Mouse (Mus musculus) neural tube, embryonic 12.5 days (tissue): ENCODE results near the gene Hmga1b. TPM values are rescaled to one million over a fixed set of nuclear protein-coding genes. Genes with fewer than 3 reads are reported as not detected.
"Not testable (repeated sequence)": the region's sequence is repeated elsewhere in the genome, so short reads cannot be mapped to it uniquely, and the experiment has no call there.

Experiments used
- ATAC-seq: fragments of 200-750 bp; cut with Nextera tagmentation; 2 replicates; pipeline ENCODE4 v1.8.0; 2017; ENCODE audit warnings: low read depth, mild to moderate bottlenecking, moderate TSS enrichment, moderate library complexity; ENCODE audit not compliant: low FRiP score
- H3K27ac ChIP-seq: fragments of 300-500 bp; sonication (generic); 2 replicates; pipeline ENCODE4 v1.5.1; 2016
- H3K27me3 ChIP-seq: fragments of 300-500 bp; sonication (generic); replicated peaks from 2 replicates; pipeline ENCODE4 v1.6.1; 2016; ENCODE audit warnings: mild to moderate bottlenecking
- H3K36me3 ChIP-seq: fragments of 300-500 bp; sonication (generic); 2 replicates; pipeline ENCODE4 v1.6.1; 2016; ENCODE audit warnings: mild to moderate bottlenecking
- H3K4me1 ChIP-seq: fragments of 300-500 bp; sonication (generic); 2 replicates; pipeline ENCODE4 v1.6.1; 2016
- H3K4me2 ChIP-seq: fragments of 300-500 bp; sonication (generic); replicated peaks from 2 replicates; pipeline ENCODE4 v1.6.1; 2016; ENCODE audit warnings: mild to moderate bottlenecking
- H3K4me3 ChIP-seq: fragments of 300-500 bp; sonication (generic); 2 replicates; pipeline ENCODE4 v1.5.1; 2016
- H3K9ac ChIP-seq: fragments of 300-500 bp; sonication (generic); 2 replicates; pipeline ENCODE4 v1.6.1; 2016; ENCODE audit warnings: mild to moderate bottlenecking
- H3K9me3 ChIP-seq: fragments of 300-500 bp; sonication (generic); 2 replicates; pipeline ENCODE4 v1.6.1; 2016; ENCODE audit warnings: mild to moderate bottlenecking
- WGBS: fragments of 180-500 bp; shearing (Covaris S2); methylation state at CpG from one replicate; pipeline ENCODE4 v1.1.7; 2016; 5-methylcytosine and 5-hydroxymethylcytosine counted together
- polyA plus RNA-seq: library from polyadenylated mRNA; unstranded; fragments of >200 nt; fragmentation: Nextera tagmentation; extraction: Ambion mirVana; gene quantifications from 2 replicates; pipeline ENCODE4 v1.2.1, GENCODE M21; 2016

The Hmga1b gene
- polyA plus RNA-seq, 1 experiment from 2014 or later, result 3.6 TPM

DNA sequence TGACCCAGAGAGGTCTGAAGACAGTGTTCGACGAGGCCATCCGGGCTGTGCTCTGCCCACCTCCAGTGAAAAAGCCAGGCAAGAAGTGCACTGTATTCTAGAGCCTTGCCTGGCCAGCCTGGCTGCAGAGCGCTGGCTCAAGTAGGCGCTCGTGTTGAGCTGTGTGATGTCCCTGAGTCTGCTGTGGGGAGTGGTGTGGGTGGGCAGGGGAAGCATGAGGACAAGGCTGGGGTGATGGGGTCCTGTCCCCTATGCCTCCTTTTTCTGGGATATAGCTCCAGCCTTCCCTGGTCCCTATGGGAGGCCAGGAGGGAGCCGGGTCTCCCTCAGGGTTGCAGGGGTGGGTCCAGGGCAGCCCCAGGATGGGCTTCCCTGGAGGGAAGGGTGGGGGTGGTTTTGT, 39.1 kb upstream of the Hmga1b start:
- WGBS, result 84% methylated on average over 7 of the region's 7 CpGs
- H3K36me3 ChIP-seq, result peaks cover 22% of the 10 kb centered on the region
- H3K4me1 ChIP-seq, result peaks cover 26% of the 10 kb centered on the region
- H3K4me3 ChIP-seq, result no peak overlapping the region
- peaks cover 18% of the 10 kb centered on the region; the same call in 1 of the 2 replicates for H3K27me3 ChIP-seq
- no peaks in the 10 kb centered on the region for H3K9me3 ChIP-seq
- H3K27ac ChIP-seq, result no peak overlapping the region
- H3K4me2 ChIP-seq, result no peak overlapping the region
- ATAC-seq, result no peak
- H3K9ac ChIP-seq, result 0 out of 2 replicates have a peak overlapping the region, but pooled peaks have one; percentile 4

DNA sequence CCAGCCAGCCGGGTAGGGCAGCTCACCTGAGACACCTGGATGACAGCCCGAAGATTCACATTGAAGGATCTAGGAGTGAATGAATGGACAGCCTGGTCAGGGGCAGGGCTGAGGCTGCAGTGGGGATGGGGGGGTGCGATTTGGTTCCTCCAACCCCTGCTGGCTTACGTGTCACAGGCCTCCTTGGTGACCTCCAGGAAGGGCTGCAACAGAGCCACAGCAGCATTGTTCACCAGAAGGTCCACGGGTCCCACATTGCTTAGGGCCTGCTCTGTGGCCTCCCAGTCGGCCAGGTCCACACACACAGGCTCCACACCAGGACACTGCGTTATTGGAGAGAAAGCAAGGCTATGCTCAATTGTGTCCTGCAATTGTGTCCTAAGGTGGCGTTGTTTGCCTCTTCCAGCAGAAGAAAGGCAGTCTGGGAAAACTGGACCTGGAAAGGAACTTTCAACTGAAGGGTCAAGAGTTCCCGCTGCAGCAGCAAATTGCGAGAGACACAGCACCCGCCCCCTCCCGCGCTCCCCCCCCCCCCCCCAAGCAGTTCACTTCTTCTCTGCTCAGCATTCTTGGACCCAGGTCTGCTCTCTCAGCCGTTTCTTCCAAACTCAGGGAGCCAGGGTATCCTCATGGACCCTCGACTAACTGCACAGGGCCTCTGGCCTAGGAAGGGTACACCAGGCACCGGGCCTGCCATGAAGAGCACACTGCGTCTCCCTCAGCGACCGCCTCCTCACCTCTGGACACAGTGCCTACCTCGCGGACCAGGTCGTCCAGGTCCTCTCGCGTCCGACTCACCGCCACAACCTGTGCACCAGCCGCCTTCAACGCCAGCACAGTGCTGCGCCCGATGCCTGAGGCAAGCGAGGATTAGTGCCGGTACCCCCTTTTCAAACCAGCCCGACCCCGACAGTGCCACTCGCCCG, 36.1 kb upstream of the Hmga1b start:
- Histone ChIP-seq H3K4me3 (peak overlapping the region; percentile 53), H3K9me3 (no peaks in the 10 kb centered on the region), H3K4me2 (peak overlapping the region; percentile 92), H3K4me1 (peaks cover 23% of the 10 kb centered on the region), H3K36me3 (peaks cover 5% of the 10 kb centered on the region; the same call in 1 of the 2 replicates), H3K27ac (no peak overlapping the region), H3K9ac (peak overlapping the region; percentile 63), H3K27me3 (peaks cover 22% of the 10 kb centered on the region; the same call in 1 of the 2 replicates)
- 16% methylated on average over 36 of the region's 36 CpGs for WGBS
- ATAC-seq, result peak; percentile 43

DNA sequence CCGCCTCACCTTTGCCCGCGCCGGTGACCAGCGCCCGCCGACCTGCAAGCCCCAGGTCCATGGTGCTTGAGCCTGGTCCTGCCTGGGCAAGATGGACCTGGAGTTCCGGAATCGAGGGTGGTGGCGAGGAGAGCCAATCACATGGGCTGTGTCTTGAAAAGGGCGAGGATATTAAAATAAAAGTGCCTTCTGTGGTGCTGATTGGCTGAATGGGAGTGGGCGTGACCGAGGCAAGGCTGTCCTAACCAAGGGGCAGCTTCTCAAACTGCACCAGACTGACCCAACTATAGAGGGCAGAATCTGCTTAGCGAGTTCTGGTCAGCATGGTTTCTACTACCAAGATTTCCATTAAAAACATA, 35.4 kb upstream of the Hmga1b start, which contains the start of gene Dcxr:
Gene Dcxr (minus strand): TSS at position 113 of the 359 bp plus-strand sequence.
- H3K36me3 ChIP-seq, result peaks cover 5% of the 10 kb centered on the region; the same call in 1 of the 2 replicates
- WGBS, result under 1% methylated on average over 14 of the region's 14 CpGs
- H3K4me2 ChIP-seq, result peak within 1 kb of the TSS; percentile 92
- H3K9ac ChIP-seq, result peak within 1 kb of the TSS; percentile 63
- peaks cover 17% of the 10 kb centered on the region; the same call in 1 of the 2 replicates for H3K27me3 ChIP-seq
- no peak within 1 kb of the TSS for H3K27ac ChIP-seq
- peak within 1 kb of the TSS; percentile 53 for H3K4me3 ChIP-seq
- peaks cover 18% of the 10 kb centered on the region for H3K4me1 ChIP-seq
- ATAC-seq, result peak; percentile 77
- no peaks in the 10 kb centered on the region for H3K9me3 ChIP-seq

DNA sequence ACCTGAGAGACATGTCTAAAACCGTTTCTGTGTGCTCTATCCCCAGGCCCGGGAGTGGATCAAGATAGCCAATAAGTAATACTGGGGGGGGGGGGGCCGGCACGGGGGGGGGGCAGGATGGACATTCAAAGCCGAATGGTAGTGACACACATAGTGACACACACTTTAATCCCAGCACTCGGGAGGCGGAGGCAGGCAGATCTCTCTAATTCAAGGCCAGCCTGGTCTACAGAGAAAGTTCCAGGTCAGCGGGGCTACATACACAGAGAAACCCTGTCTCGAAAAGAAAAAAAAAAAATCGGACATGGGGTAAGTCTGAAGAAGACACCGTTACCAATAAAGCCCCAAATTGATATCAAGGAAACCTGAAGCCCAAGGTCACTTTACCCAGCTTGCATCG, 35.0 kb upstream of the Hmga1b start:
- H3K4me1 ChIP-seq, result peaks cover 16% of the 10 kb centered on the region
- ATAC-seq, result no peak
- no peak overlapping the region for H3K4me3 ChIP-seq
- no peak overlapping the region for H3K27ac ChIP-seq
- no peak overlapping the region for H3K9ac ChIP-seq
- H3K36me3 ChIP-seq, result peaks cover 5% of the 10 kb centered on the region; the same call in 1 of the 2 replicates
- WGBS, result 63% methylated on average over 12 of the region's 12 CpGs
- peak overlapping the region; percentile 92 for H3K4me2 ChIP-seq
- H3K27me3 ChIP-seq, result peaks cover 12% of the 10 kb centered on the region; the same call in 1 of the 2 replicates
- H3K9me3 ChIP-seq, result no peaks in the 10 kb centered on the region

DNA sequence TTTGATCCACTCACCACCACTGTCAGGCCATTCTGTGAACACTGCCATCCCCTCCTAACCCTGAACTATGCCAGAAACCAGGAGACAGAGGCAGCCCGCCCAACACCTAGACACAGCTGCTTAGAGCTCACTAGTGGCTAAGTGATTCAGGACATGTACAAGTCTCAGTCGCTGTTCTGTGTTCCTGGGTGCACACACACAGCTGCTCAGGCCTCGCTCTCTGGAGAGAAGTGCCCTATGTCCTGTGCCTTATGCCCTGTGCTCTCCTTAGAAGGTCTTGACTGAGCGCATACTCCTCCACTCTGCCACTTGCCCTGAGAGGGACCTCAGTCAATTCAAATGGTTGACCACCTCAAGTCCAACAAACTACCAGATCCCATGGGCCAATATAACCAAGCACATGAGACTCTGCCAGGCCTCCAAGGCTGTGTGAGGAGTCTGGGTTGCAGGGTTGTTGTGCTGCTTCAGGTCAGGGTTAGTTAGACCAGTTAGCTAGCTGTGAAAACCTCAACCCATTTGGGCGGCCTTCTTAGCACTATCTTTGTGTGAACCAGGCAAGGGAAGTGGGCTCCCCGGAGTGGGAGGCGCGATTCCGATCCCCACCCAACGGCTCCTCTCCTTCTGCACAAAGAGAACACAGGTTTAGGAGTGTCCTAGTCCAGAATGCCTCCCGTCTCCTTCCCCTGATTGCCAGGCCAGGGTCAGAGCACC, 33.9 kb upstream of the Hmga1b start:
- H3K9me3 ChIP-seq, result no peaks in the 10 kb centered on the region
- H3K27me3 ChIP-seq, result peaks cover 8% of the 10 kb centered on the region; the same call in 1 of the 2 replicates
- no peaks in the 10 kb centered on the region for H3K36me3 ChIP-seq
- H3K4me2 ChIP-seq, result peak overlapping the region; percentile 47
- H3K4me3 ChIP-seq, result 0 out of 2 replicates have a peak overlapping the region, but pooled peaks have one; percentile 7
- peaks cover 16% of the 10 kb centered on the region for H3K4me1 ChIP-seq
- no peak for ATAC-seq
- WGBS, result 62% methylated on average over 11 of the region's 11 CpGs
- H3K27ac ChIP-seq, result no peak overlapping the region
- no peak overlapping the region for H3K9ac ChIP-seq

DNA sequence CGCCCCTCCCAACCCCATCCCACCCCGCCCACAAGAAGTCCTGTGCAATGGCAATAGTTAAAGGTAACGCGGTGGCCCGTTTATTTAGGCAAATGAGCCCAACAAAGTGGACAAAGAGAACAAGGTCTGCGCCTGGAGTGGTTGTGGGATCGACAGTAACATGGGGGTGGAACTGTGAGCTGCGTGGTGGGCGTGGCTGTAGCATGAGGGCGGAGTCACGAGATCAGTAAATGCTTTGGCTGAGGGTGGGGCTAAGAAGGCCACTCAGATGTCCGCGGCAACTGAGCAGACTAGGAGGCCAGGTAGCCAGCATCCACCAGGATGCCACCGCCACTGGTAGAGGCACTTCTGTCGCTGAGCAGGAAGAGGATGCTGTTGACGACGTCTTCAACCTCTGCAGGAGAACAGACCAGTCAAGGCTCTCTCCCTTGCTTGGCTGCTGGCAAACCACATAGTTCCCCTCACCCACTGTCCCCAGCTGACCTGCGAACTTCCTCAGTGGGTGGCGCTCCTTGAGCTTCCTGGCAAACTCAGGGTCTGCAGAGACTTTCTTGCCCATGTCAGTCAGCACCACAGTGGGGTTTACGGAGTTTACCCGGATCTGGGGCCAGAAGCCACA, 33.1 kb upstream of the Hmga1b start:
- not testable (repeated sequence) for H3K27ac ChIP-seq, H3K9me3 ChIP-seq, H3K9ac ChIP-seq, H3K36me3 ChIP-seq, H3K27me3 ChIP-seq, ATAC-seq
- Histone ChIP-seq H3K4me1 (peaks cover 16% of the 10 kb centered on the region), H3K4me2 (peak overlapping the region; percentile 47), H3K4me3 (0 out of 2 replicates have a peak overlapping the region, but pooled peaks have one; percentile 7)
- WGBS, result 1% methylated on average over 17 of the region's 21 CpGs

DNA sequence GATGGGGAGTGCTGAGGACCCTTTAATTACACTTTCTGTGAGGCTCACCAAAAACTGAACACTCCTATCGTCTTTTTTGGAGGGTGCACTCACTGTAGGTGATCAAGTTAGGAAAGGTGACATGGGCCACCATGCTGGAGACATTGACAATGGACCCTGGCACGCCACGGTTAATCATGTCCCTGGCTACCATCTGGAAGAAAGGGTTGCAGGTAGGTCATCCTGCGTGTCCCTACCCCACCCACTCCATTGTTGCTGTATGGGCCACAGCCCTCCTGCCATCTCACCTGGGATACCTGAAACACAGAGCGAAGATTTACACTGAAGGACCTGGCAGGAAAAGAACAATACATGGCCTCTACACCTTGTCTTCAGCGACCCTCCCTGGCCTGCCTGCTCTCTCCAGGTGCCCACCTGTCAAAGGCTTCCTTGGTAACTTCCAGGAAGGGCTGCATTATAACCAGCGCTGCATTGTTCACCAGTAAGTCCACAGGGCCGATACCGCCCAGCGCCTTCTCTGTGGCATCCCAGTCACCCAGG, 32.2 kb upstream of the Hmga1b start:
- Histone ChIP-seq H3K4me1 (peaks cover 16% of the 10 kb centered on the region), H3K36me3 (no peaks in the 10 kb centered on the region), H3K4me3 (no peak overlapping the region), H3K27ac (no peak overlapping the region), H3K9ac (no peak overlapping the region), H3K27me3 (peaks cover 8% of the 10 kb centered on the region; the same call in 1 of the 2 replicates), H3K9me3 (no peaks in the 10 kb centered on the region), H3K4me2 (no peak overlapping the region)
- 90% methylated on average over 10 of the region's 10 CpGs for WGBS
- ATAC-seq, result no peak

DNA sequence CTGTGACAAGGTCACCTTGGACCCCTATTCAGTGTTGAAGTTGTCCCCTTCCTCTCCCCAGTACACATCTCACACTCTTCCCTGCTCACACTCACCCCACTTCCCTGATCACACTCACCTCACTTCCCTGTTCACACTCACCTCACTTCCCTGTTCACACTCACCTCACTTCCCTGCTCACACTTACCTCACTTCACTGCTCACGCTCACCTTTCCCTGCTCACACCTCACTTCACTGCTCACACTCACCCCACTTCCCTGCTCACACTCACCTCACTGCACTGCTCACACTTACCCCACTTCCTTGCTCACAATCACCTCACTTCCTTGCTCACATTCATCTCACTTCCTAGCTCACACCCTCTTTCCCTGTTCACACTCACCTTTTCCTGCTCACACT, 31.2 kb upstream of the Hmga1b start:
- WGBS, result 85% methylated on average over 1 of the region's 1 CpGs
- Histone ChIP-seq H3K36me3 (no peaks in the 10 kb centered on the region), H3K9ac (no peak overlapping the region), H3K4me2 (no peak overlapping the region), H3K27me3 (0 out of 2 replicates have a peak, but pooled peaks cover 5% of the 10 kb centered on the region), H3K4me1 (peaks cover 13% of the 10 kb centered on the region), H3K9me3 (no peaks in the 10 kb centered on the region), H3K4me3 (no peak overlapping the region), H3K27ac (no peak overlapping the region)
- ATAC-seq, result no peak

DNA sequence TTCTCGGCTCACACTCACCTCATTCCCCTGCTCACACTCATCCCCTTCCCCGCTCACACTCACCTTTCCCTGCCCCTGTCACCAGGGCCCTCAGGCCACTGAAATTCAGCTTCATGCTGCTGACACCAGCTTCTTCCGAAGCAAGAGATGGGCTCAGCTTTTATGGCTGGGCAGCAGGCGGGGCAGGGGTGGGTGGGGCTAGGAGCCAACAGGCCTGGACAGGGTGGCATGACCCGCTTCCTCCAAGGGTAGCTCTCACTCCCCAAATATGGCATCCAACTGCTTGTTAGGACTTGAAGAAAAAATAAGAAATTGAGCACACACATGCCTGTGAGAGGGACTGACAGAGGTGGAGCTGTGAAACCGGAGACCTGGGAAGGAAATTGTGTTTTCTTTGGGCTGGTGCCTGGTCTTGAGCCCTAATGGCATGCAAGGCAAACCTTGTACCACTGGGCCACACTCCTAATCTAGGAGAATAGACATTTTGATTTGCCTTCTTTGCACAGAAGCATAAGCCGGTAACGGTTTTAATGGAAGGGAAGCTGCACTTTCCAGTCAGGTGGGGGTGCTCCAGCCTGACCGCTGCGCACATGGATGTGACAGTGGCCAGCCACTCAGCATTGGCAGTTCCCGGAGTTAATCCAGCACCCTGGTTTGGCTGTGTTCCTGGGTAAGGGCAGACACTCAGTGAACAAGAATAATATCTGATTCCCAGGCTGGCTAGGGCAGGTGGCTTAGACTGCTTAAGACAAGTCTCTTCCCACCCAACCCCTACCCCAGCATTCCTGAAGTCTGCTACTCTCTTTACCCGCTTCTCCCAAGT, 30.5 kb upstream of the Hmga1b start, which contains the start of gene Cbr2:
Gene Cbr2 (minus strand): TSS at position 257 of the 823 bp plus-strand sequence.
- ATAC-seq, result no peak
- Histone ChIP-seq H3K27me3 (0 out of 2 replicates have a peak, but pooled peaks cover 5% of the 10 kb centered on the region), H3K9ac (no peak within 1 kb of the TSS), H3K4me3 (no peak within 1 kb of the TSS), H3K27ac (no peak within 1 kb of the TSS), H3K4me2 (no peak within 1 kb of the TSS), H3K9me3 (no peaks in the 10 kb centered on the region), H3K36me3 (no peaks in the 10 kb centered on the region), H3K4me1 (peaks cover 6% of the 10 kb centered on the region)
- WGBS, result 76% methylated on average over 12 of the region's 12 CpGs

DNA sequence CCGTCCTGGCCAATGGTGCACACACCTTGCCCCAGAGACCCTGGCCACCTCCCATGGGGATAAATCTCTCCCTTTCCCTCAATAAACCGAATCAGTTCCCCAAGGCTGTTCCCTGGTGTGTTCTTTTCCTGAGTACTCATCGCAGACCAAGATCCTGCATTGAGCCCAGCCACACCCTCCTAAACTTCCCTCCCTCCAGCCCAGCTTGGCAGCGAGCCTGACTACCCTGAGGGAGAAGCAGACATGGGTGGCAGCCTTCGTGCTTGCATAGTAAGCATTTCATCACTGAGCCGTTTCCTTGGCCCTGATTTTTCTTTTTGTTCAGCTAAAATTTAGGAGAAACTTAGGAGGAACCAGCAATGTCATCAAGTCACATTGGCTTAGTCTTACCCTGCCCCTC, 29.1 kb upstream of the Hmga1b start:
- WGBS, result 68% methylated on average over 6 of the region's 6 CpGs
- ATAC-seq, result no peak
- H3K27me3 ChIP-seq, result 0 out of 2 replicates have a peak, but pooled peaks cover 4% of the 10 kb centered on the region

DNA sequence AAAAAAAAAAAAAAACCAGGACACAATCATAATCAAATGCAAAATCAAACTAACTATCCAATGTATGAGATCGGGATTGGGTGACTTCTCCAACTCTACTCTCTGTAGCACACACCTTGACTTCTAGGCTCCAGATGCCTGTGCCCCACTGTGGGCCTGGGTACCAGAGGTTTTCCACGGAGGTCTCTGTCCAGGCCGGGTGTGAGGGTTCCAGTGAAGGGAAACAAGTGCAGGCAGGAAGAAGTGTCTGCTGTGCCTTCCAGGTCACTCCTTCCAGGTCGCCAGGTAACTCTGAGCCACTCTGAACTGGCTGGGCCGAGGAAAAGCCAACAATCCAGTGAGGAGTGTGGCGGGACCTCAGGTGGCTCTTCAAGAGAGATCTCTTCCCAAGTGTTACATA, 26.2 kb upstream of the Hmga1b start:
- 80% methylated on average over 6 of the region's 6 CpGs for WGBS
- Histone ChIP-seq H3K4me3 (no peak overlapping the region), H3K27ac (no peak overlapping the region), H3K4me2 (no peak overlapping the region), H3K4me1 (no peaks in the 10 kb centered on the region), H3K9me3 (no peaks in the 10 kb centered on the region), H3K9ac (no peak overlapping the region), H3K27me3 (no peaks in the 10 kb centered on the region), H3K36me3 (no peaks in the 10 kb centered on the region)
- ATAC-seq, result no peak

More for the DNA sequence above, 29.1 kb upstream of the Hmga1b start:
- Histone ChIP-seq H3K9me3 (no peaks in the 10 kb centered on the region), H3K4me2 (no peak overlapping the region), H3K36me3 (no peaks in the 10 kb centered on the region), H3K27ac (no peak overlapping the region), H3K9ac (no peak overlapping the region), H3K4me1 (peaks cover 6% of the 10 kb centered on the region; the same call in 1 of the 2 replicates), H3K4me3 (no peak overlapping the region)
